Mouse (Mus musculus) kidney, embryonic 15.5 days (tissue): Measurements from ENCODE around the gene Plekhs1. TPM values are rescaled to one million over a fixed set of nuclear protein-coding genes. Genes with fewer than 3 reads are reported as not detected.

Experiments used
- ATAC-seq: fragments of 200-750 bp; cut with Nextera tagmentation; replicated peaks from 2 replicates; pipeline ENCODE4 v1.8.0; 2017; ENCODE audit warnings: moderate TSS enrichment; ENCODE audit not compliant: low FRiP score
- H3K27ac ChIP-seq: fragments of 300-500 bp; sonication (generic); 2 replicates; pipeline ENCODE4 v1.5.1; 2015; ENCODE audit warnings: mild to moderate bottlenecking, inconsistent platforms
- H3K27me3 ChIP-seq: fragments of 300-500 bp; sonication (generic); 2 replicates; pipeline ENCODE4 v1.6.1; 2015; ENCODE audit warnings: inconsistent platforms
- H3K36me3 ChIP-seq: fragments of 300-500 bp; sonication (generic); 2 replicates; pipeline ENCODE4 v1.6.1; 2015; ENCODE audit warnings: inconsistent platforms
- H3K4me1 ChIP-seq: fragments of 300-500 bp; sonication (generic); 2 replicates; pipeline ENCODE4 v1.6.1; 2015; ENCODE audit warnings: inconsistent platforms
- H3K4me2 ChIP-seq: fragments of 300-500 bp; sonication (generic); 2 replicates; pipeline ENCODE4 v1.6.1; 2015; ENCODE audit warnings: moderate library complexity, mild to moderate bottlenecking, inconsistent platforms
- H3K4me3 ChIP-seq: fragments of 300-500 bp; sonication (generic); replicated peaks from 2 replicates; pipeline ENCODE4 v1.5.1; 2015; ENCODE audit warnings: mild to moderate bottlenecking, inconsistent platforms
- H3K9ac ChIP-seq: fragments of 300-500 bp; sonication (generic); 2 replicates; pipeline ENCODE4 v1.6.1; 2015; ENCODE audit warnings: mild to moderate bottlenecking, inconsistent platforms
- H3K9me3 ChIP-seq: fragments of 300-500 bp; sonication (generic); replicated peaks from 2 replicates; pipeline ENCODE4 v1.6.1; 2016; ENCODE audit warnings: inconsistent platforms
- WGBS: fragments of 180-500 bp; shearing (Covaris S2); methylation state at CpG from one replicate; pipeline ENCODE4 v1.1.7; 2015; ENCODE audit warnings: mixed read lengths; 5-methylcytosine and 5-hydroxymethylcytosine counted together
- polyA plus RNA-seq: library from polyadenylated mRNA; unstranded; fragments of >200 nt; fragmentation: Nextera tagmentation; extraction: Ambion mirVana; gene quantifications from 2 replicates; pipeline ENCODE4 v1.2.1, GENCODE M21; 2015

The Plekhs1 gene
- polyA plus RNA-seq, 1 experiment from 2014 or later = 0.74 TPM

DNA sequence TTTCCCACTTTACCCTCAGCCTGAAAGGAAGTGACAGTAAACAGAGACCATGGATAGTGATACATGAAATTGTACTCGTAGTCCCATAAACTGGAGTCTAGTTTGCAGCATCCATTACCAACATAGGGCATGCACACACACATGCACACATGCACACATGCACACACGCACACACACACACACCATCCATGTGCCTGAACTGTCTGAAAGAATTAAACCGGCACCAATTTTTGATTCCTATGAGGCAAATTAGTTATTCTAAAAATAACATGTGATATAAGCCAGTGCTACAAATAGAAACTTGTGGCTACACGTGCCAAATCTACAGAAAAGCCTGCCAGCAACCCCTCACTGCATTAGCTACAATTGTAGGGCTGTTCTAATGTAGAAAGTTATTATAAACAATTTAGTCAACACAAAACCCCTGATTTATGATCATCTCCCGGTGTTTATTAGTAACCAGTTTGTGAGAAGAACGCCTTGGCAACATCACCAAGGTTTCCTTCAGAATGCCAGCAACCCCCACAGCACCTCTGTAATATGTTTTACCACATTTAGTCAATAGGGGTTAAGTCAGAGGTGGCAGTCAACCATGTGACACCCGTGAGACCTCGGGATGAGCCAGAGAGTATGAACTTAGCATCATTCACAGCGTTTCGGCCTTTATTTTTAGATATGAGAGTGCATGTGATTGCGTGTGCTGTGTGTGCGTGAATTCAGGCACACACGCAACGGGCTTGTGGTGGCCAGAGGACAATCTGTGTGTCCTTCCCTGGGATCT, 72.0 kb downstream of the Plekhs1 start:
- H3K4me1 ChIP-seq = no peaks in the 10 kb centered on the region
- ATAC-seq = no peak
- no peaks in the 10 kb centered on the region for H3K9me3 ChIP-seq
- no peak overlapping the region for H3K27ac ChIP-seq
- H3K36me3 ChIP-seq = peaks cover 47% of the 10 kb centered on the region
- H3K4me2 ChIP-seq = no peak overlapping the region
- WGBS = 87% methylated on average over 14 of the region's 14 CpGs
- H3K27me3 ChIP-seq = no peaks in the 10 kb centered on the region
- H3K4me3 ChIP-seq = no peak overlapping the region
- H3K9ac ChIP-seq = no peak overlapping the region

GRCm38 (mm10) chr19:56534337-56534736, 72.9 kb downstream of the Plekhs1 start:
- H3K9me3 ChIP-seq = no peaks in the 10 kb centered on the region
- 84% methylated on average over 3 of the region's 3 CpGs for WGBS
- peaks cover 52% of the 10 kb centered on the region for H3K36me3 ChIP-seq
- H3K4me3 ChIP-seq = no peak overlapping the region
- H3K9ac ChIP-seq = no peak overlapping the region
- no peaks in the 10 kb centered on the region for H3K27me3 ChIP-seq
- no peak for ATAC-seq
- no peaks in the 10 kb centered on the region for H3K4me1 ChIP-seq
- H3K4me2 ChIP-seq = no peak overlapping the region
- no peak overlapping the region for H3K27ac ChIP-seq

DNA sequence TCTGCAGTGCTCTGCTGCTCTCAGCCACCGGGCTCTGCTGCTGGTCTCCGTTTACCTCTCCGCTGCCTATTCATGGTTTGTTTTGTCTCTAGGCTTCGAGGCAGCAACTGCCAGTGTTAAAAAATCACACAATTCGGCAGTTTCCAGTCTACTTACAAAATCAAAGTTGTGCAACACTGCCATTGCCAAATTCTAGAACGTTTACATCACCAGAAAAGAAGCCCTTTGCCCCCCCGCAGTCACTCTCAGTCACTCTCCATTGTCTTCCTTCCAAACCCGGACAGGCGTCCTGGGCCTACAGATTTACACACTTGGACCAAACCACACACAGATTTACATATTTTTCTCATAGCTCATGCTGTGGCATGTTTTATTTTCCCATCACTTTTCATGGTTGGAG, 73.6 kb downstream of the Plekhs1 start:
- Histone ChIP-seq H3K36me3 (peaks cover 54% of the 10 kb centered on the region), H3K4me2 (no peak overlapping the region), H3K4me1 (no peaks in the 10 kb centered on the region), H3K9me3 (no peaks in the 10 kb centered on the region), H3K27ac (no peak overlapping the region), H3K9ac (no peak overlapping the region), H3K4me3 (no peak overlapping the region), H3K27me3 (no peaks in the 10 kb centered on the region)
- ATAC-seq = no peak
- 84% methylated on average over 9 of the region's 9 CpGs for WGBS

- ATAC-seq = no peak
- WGBS = 86% methylated on average over 9 of the region's 9 CpGs
- H3K27me3 ChIP-seq = no peaks in the 10 kb centered on the region
- no peak overlapping the region for H3K4me2 ChIP-seq
- H3K4me1 ChIP-seq = no peaks in the 10 kb centered on the region
- H3K9ac ChIP-seq = no peak overlapping the region
- H3K36me3 ChIP-seq = peaks cover 61% of the 10 kb centered on the region
- H3K4me3 ChIP-seq = no peak overlapping the region
- H3K9me3 ChIP-seq = no peaks in the 10 kb centered on the region
- no peak overlapping the region for H3K27ac ChIP-seq
Measured at GRCm38 (mm10) chr19:56535765-56536164, 74.3 kb downstream of the Plekhs1 start.

Other genes with a start within 250 kb of the Plekhs1 start
- 30.8 and 31.2 TPM in 2 replicates for gene Habp2, start 174.5 kb upstream of the Plekhs1 start, polyA plus RNA-seq
- gene Nrap, start 71.6 kb upstream of the Plekhs1 start, polyA plus RNA-seq = 0.36 and 0.55 TPM in 2 replicates
- gene Casp7, start 64.5 kb upstream of the Plekhs1 start, polyA plus RNA-seq = 26.1 and 27.0 TPM in 2 replicates
- gene Dclre1a, start 86.6 kb downstream of the Plekhs1 start, polyA plus RNA-seq = 18.0 and 21.6 TPM in 2 replicates
- 15.2 and 16.0 TPM in 2 replicates for gene Nhlrc2, start 86.6 kb downstream of the Plekhs1 start, polyA plus RNA-seq